8 mouse cellular contexts compared by ENCODE assay signal in the genomic region with DNA sequence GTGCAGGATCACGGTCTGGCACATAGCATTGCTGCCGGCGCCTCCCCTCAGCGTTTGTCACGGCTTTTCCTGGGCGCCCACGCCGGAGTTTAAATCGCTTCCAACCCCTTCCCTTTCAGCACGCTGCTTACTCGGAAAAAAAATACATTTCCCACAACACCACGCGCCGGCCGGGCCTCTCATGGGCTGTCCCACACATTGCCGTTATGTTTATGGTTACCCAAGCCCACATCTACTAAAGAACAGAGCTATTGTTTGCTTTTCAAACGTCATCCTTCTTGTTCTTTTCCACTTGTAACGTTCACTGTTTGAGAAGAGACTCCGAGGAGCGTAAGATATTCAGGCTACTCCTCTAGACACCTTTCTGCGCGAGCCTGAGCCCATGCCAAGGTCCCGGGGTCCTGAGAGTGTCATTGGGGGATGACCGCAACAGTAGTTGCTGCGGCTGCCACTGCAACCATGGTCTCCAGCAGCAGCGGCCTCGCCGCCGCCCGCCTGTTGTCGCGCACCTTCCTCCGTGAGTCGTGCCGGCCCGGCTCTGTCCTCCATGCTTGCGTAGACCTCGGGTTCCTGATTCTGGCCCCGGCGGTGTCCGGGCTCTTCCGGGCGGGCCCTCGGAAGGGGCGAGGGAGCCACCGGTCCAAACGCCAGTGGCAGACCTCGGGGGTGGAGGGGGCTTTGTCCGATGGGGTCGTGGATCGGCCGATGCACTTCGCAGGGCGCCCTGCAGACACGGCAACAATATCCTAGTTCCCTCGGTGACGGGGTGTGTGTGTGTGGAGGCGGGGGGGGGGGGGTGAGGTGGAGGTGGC. TPM values are rescaled to one million over a fixed set of nuclear protein-coding genes. Genes with fewer than 3 reads are reported as not detected.
DNase-seq lines count a peak whose midpoint lies in the region; ATAC-seq and TF ChIP-seq lines count a peak whose summit lies in the region.

A gene (plus strand): TSS at position 146 of the 812 bp plus-strand sequence.

- intact Hi-C loops in heart, postnatal 10 days (cut with DNase I): no loop called here

- H3K4me3 ChIP-seq in E14TG2a.4 (replicated peaks; ENCODE audit: low read length): peak within 1 kb of the TSS; percentile 99
- H3K4me3 ChIP-seq in forebrain, embryonic 13.5 days: peak within 1 kb of the TSS; percentile 93
- peak within 1 kb of the TSS; percentile 88 for H3K4me3 ChIP-seq in liver, postnatal 0 days (ENCODE audit: low read depth, low read length)
- peak within 1 kb of the TSS; percentile 89 for H3K4me3 ChIP-seq in neural tube, embryonic 14.5 days (ENCODE audit: low read depth, low read length)

- ATAC-seq in forebrain, embryonic 13.5 days: peak; percentile 96
- ATAC-seq in liver, postnatal 0 days: peak; percentile 92
- ATAC-seq in neural tube, embryonic 14.5 days (ENCODE audit: low read depth): peak; percentile 96

- H3K36me3 ChIP-seq in E14TG2a.4 (ENCODE audit: insufficient read depth, low read length): peaks cover 7% of the 10 kb centered on the region; the same call in 1 of the 2 replicates
- no peaks in the 10 kb centered on the region for H3K36me3 ChIP-seq in forebrain, embryonic 13.5 days (ENCODE audit: poor library complexity, severe bottlenecking)
- no peaks in the 10 kb centered on the region for H3K36me3 ChIP-seq in liver, postnatal 0 days (replicated peaks; ENCODE audit: insufficient read depth, low read length)
- H3K36me3 ChIP-seq in neural tube, embryonic 14.5 days (ENCODE audit: control insufficient read depth, insufficient read depth, low read length): no peaks in the 10 kb centered on the region

- TF ChIP-seq CTCF in E14TG2a.4 (conservative IDR thresholded peaks at IDR 0.05; ENCODE audit: low read length): no peak
- TF ChIP-seq CTCF in liver, postnatal 0 days (IDR thresholded peaks at IDR 0.05; ENCODE audit: low read depth): no peak

- H3K27ac ChIP-seq in forebrain, embryonic 13.5 days: peak within 1 kb of the TSS; percentile 63
- H3K27ac ChIP-seq in liver, postnatal 0 days (ENCODE audit: low read depth): peak within 1 kb of the TSS; percentile 92
- H3K27ac ChIP-seq in neural tube, embryonic 14.5 days (ENCODE audit: low read depth, low read length): peak within 1 kb of the TSS; percentile 79

- peak within 1 kb of the TSS; percentile 83 for H3K4me2 ChIP-seq in forebrain, embryonic 13.5 days
- peak within 1 kb of the TSS; percentile 86 for H3K4me2 ChIP-seq in liver, postnatal 0 days (ENCODE audit: low read depth, low read length)
- peak within 1 kb of the TSS; percentile 82 for H3K4me2 ChIP-seq in neural tube, embryonic 14.5 days (ENCODE audit: low read depth, low read length)

- WGBS in forebrain, embryonic 13.5 days: under 1% methylated on average over 57 of the region's 58 CpGs
- WGBS in large intestine, adult 2 months: under 1% methylated on average over 58 of the region's 58 CpGs
- 1% methylated on average over 56 of the region's 58 CpGs for WGBS in liver, postnatal 0 days (ENCODE audit: insufficient replicate concordance)
- WGBS in neural tube, embryonic 14.5 days: under 1% methylated on average over 57 of the region's 58 CpGs

- peaks cover 19% of the 10 kb centered on the region for H3K4me1 ChIP-seq in E14TG2a.4 (replicated peaks; ENCODE audit: low read depth, low read length)
- peaks cover 16% of the 10 kb centered on the region for H3K4me1 ChIP-seq in forebrain, embryonic 13.5 days
- peaks cover 27% of the 10 kb centered on the region for H3K4me1 ChIP-seq in liver, postnatal 0 days (ENCODE audit: insufficient read depth)
- peaks cover 12% of the 10 kb centered on the region for H3K4me1 ChIP-seq in neural tube, embryonic 14.5 days (ENCODE audit: control insufficient read depth, insufficient read depth, low read length)

- H3K27me3 ChIP-seq in E14TG2a.4 (ENCODE audit: insufficient read depth, low read length): no peaks in the 10 kb centered on the region
- H3K27me3 ChIP-seq in forebrain, embryonic 13.5 days: no peaks in the 10 kb centered on the region
- no peaks in the 10 kb centered on the region for H3K27me3 ChIP-seq in liver, postnatal 0 days (ENCODE audit: insufficient read depth, low read length)
- no peaks in the 10 kb centered on the region for H3K27me3 ChIP-seq in neural tube, embryonic 14.5 days (ENCODE audit: control insufficient read depth, insufficient read depth, low read length)

- H3K9me3 ChIP-seq in E14TG2a.4 (ENCODE audit: low read length): no peaks in the 10 kb centered on the region
- no peaks in the 10 kb centered on the region for H3K9me3 ChIP-seq in forebrain, embryonic 13.5 days (replicated peaks)
- H3K9me3 ChIP-seq in liver, postnatal 0 days (ENCODE audit: low read length): no peaks in the 10 kb centered on the region
- no peaks in the 10 kb centered on the region for H3K9me3 ChIP-seq in neural tube, embryonic 14.5 days (ENCODE audit: control insufficient read depth, low read length)

- no peak; the same call in none of the 2 replicates for TF ChIP-seq EP300 in liver, postnatal 0 days (IDR thresholded peaks at IDR 0.05; ENCODE audit: low read depth)

- peak; percentile 85 for DNase-seq in c-Kit-positive CD71-positive TER-119-positive erythroid progenitor cells, embryonic 14.5 days (ENCODE audit: low spot score)
- peak; percentile 93 to 94 for DNase-seq in heart, postnatal 10 days
- DNase-seq in large intestine, adult 2 months (ENCODE audit: low read depth, low spot score): peak; percentile 82
- DNase-seq in liver, postnatal 0 days: peak; percentile 88
- DNase-seq in testis, postnatal 10 days (ENCODE audit: low spot score): peak; percentile 87

- peak within 1 kb of the TSS; percentile 96 for H3K9ac ChIP-seq in forebrain, embryonic 13.5 days
- peak within 1 kb of the TSS; percentile 95 for H3K9ac ChIP-seq in liver, postnatal 0 days (replicated peaks)
- H3K9ac ChIP-seq in neural tube, embryonic 14.5 days (replicated peaks; ENCODE audit: low read depth, low read length): peak within 1 kb of the TSS; percentile 88

RNA-seq across cellular contexts. Expression of the gene that starts here (rescaled TPM):
- 141 and 146 TPM in 2 replicates for polyA plus RNA-seq in forebrain, embryonic 13.5 days (2015; fragmentation: Nextera tagmentation; extraction: Ambion mirVana)
- 100 to 1,000 TPM; 501 to 522 TPM for total RNA-seq in heart, postnatal 10 days (2021)
- 183 and 189 TPM in 2 replicates for polyA plus RNA-seq in large intestine, adult 2 months (2012; rRNA removed)
- 235 and 239 TPM in 2 replicates for polyA plus RNA-seq in liver, postnatal 0 days (2015; fragmentation: Nextera tagmentation; extraction: Ambion mirVana)
- polyA plus RNA-seq in neural tube, embryonic 14.5 days (2014; fragmentation: Nextera tagmentation; extraction: Ambion mirVana): 132 and 139 TPM in 2 replicates

Comparison
In these comparisons a context has a peak if more than half of its experiments do, and no peak if none do; other contexts are left out.
1. Peak in every context shown above with its lines: DNase-seq, ATAC-seq, H3K4me3 ChIP-seq and H3K27ac ChIP-seq.